Mouse (Mus musculus): ENCODE data around the gene Trpm5.

Gene Trpm5

GRCm38 (mm10) chr7:143106062-143106461, 11.6 kb upstream of the Trpm5 start, which contains the start of gene Kcnq1:
TSS of gene Kcnq1 (plus strand) at chr7:143106362.
- DNase-seq (ENCODE audit: low spot score in 2 of 2), result no peak

DNA sequence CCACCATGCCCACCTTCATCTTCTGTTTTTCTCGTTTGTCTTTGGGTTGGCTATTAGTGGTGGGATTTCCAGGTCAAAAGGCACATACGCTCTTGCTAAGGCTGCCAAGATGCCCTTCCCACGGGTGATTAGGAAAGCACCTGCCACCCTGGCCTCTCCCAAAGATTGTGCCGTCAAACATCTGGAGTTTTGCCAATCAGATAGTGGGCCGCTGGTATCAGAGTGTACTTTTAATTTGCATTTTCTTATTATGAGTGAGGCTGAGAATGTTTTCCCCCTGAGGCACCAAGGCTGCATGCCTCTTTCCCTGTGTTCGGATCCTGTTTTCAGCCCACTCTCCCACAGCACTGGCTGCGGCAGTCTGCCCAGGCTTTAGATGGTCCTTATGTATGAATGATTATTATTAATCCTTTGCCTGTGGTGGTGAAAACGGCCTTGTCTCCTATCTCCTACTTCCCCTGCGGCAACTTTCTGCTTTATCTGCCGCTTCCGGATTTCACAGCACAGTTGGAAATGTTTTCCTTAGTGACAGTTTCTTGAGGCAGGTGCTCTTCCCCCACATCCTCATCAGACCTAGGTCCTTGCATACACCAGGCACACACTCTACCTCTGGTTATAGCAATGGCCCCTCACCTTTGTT, 10.9 kb upstream of the Trpm5 start:
- no peak for DNase-seq (ENCODE audit: low spot score in 2 of 2)

DNA sequence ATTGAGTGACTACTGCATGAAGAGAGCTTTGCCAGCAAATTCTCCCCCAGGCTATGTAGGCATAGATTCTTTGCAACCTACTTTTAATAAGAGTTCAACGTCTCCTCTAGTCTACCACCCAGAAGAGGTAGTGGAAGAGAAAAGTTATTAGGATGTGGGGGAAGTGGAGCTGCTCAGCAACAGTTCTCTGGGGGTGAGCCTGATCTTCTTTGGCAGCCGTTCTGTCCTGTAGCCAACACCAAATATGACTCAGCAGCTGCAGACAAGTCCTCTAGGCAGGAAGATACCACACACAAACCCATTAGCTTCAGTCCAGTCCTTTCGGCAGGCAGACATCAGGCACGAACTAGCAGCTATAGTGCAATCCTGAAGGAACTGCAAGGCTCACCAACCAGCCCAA, 6.3 kb upstream of the Trpm5 start:
- DNase-seq (ENCODE audit: low spot score in 2 of 2), result peak; percentile 19 to 26

DNA sequence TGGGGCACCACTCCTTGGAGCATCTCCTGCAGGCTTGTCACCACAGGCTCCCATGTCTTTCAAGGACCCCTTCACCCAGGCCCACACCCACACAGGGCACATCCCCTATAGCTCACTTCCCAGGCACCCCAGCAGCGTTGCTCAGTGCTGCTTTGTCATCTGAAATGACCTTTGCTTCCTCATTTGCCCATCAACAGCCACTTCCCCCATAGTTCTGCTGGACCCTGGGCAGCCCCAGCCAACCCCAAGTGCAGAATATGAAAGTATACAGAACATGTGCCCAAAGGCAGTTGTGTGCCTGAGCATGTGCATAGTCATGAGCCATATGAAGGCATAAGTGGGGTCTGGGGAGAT, 1.1 kb upstream of the Trpm5 start:
- DNase-seq (ENCODE audit: low spot score in 2 of 2), result no peak

GRCm38 (mm10) chr7:143093847-143094246, 595 bp downstream of the Trpm5 start:
- no peak for DNase-seq (ENCODE audit: low spot score in 2 of 2)

DNA sequence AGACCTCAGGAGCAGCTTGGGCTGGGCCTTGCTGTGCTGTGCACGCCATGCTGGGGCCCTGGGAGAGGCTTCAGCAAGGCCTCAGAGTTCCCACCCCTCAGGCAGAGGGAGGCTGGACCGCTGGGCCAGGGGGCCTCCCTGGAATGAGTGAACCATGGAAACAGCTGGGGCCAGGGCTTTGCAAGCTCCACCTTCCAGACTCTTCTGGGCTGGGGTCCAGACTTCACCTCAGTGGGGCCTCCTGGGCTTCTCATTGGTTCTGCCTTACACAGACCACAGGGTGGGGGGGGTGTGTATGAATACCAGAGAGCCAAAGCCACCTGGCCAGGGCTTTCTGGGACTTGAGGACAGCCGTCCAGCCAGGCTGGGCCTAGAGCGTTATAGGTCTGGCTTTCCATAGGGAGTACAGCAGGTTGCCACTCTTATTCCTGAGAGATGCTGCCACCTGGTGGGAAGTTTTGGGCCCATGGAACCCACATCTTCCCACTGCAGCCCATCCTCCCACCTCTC, 7.3 kb downstream of the Trpm5 start:
- DNase-seq (ENCODE audit: low spot score in 2 of 2), result no peak

DNA sequence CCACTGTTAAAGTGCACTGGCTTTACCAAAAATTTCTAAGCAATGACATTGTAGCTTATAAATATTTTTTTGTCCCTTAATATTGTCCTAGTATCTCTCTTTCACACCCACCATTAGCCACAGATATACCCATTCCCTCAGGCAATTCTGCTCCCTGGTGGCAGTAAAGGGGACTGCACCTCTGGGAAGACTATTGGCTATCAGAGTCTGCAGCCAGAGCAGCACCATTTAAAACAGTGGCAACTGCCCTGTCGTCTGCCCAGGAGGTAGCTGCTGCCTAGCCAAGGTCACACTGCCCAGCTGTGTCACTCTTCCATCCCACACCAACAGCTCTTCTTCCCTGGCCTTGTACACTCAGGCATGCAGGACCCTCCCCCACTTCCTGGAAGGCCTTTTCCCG, 8.1 kb downstream of the Trpm5 start:
- DNase-seq (ENCODE audit: low spot score in 2 of 2), result peak; percentile 26 to 42

DNA sequence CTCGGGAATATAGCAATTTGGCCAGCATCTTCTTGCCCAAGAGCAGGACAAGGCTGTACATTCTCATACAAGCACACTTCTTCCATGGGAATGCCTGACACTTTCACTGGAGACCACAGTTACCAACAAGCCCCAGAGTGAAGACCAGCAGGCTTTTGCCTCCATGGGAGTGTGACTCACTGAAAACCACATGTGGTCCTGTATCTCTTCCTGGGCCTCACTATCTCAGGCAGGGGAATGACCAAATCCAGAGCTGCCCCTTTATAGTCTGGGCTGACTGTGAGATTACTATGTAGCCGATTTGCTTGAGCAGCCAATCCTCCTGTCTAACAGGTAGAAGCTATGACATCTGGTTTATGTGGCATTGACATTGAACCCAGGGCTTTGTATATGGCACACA, 10.7 kb downstream of the Trpm5 start:
- DNase-seq (ENCODE audit: low spot score in 2 of 2), result no peak

DNA sequence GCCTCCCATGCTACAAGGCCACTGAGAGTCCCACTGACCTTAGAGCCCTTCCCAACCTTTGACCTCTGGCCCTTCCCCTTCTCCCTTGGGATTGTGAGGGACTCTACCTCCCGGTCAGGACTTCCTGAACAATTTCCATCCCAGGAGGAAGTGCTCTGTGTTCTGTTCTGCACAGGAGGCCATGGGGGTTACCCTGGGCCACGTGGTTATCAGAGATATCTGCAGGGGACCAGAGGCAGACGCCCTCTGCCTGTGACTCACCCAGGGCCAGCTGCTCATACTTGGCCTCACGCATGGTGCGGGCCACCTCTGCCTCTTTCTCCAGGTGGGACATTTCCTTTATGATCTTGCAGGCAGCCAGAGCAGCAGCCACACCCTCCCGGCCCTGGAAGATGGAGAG, 12.4 kb downstream of the Trpm5 start:
- DNase-seq (ENCODE audit: low spot score in 2 of 2), result no peak

GRCm38 (mm10) chr7:143077351-143077750, 17.1 kb downstream of the Trpm5 start:
- no peak for DNase-seq (ENCODE audit: low spot score in 2 of 2)

GRCm38 (mm10) chr7:143075394-143075793, 19.0 kb downstream of the Trpm5 start:
- DNase-seq (ENCODE audit: low spot score in 2 of 2), result no peak

GRCm38 (mm10) chr7:143073086-143073485, 21.4 kb downstream of the Trpm5 start:
- peak; percentile 34 to 36 for DNase-seq (ENCODE audit: low spot score in 2 of 2)

DNA sequence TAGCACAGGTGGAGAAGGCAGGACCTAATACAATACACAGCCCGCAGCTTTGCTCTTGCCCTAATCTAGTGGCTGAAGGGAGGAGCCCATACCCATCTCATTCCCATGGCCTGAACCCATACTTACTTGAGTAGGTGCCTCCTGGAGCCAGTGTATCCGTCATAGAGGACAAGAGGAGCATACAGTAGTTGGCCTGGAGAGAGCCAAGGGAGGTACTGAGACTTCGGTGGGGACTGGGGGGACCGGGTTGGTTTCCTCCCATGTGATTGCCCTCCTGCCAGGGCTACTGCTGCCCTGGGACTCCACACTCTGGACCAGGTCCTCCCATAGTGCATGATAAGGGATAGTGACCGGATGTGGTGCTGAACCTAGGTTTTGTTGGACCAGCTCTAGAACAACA, 21.8 kb downstream of the Trpm5 start:
- no peak for DNase-seq (ENCODE audit: low spot score in 2 of 2)

- DNase-seq (ENCODE audit: low spot score in 2 of 2), result no peak
Measured at GRCm38 (mm10) chr7:143070506-143071070, 23.9 kb downstream of the Trpm5 start.

- no peak for DNase-seq (ENCODE audit: low spot score in 2 of 2)
Measured at GRCm38 (mm10) chr7:143069751-143070400, 24.6 kb downstream of the Trpm5 start.

- DNase-seq (ENCODE audit: low spot score in 2 of 2), result peak; percentile 98 to 99
Measured at GRCm38 (mm10) chr7:143068882-143069591, 25.4 kb downstream of the Trpm5 start, which contains the start of gene Tssc4. TSS of gene Tssc4 (plus strand) at chr7:143069249.

DNA sequence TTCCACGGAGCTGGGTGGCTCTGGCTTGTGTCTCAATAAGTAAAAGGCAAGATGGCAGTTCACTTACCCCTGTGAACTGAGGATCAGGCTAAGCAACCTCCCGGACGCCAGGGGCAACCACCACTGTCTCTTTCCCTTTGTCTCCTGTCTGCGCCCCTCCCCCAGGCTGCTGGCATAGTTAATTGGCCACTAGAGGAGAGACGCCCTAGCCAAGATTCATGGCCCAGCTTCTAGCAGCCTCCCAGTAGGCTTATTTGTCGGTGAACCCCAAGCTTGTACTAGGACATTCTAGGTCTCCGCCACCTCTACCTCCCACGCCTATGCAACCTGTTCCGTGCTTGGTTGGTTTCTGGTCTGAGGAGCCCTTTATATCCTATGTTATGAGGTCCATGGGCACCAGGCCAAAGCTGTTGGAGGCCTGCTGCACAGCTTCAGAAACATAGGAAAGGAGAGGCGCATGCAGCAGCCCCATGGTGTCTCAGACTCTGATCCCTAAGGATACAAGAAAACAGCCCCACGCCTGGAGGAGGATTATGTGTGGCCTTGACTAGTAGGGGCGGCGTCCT, 26.0 kb downstream of the Trpm5 start:
- peak in 1 of 2 experiments; percentile 33 for DNase-seq (ENCODE audit: low spot score in 2 of 2)

DNA sequence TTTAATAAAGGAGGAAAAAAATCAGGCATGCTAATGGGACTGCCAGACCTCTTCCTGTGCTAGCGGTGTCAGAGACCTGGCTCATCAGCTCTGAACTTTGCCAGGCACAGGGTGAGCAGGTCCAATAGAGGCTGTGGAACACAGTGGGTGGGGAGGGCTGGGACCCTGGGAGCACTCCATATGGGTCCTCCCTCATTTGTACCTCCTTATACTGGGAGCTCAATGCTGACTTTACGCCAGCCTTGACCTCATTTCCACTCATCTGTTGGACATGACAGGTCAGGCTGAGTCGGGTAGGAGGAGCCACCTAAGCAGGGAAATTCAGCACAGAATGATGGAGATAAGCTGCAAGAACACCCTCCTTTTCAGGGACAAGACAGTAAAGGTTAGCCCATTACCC, 26.5 kb downstream of the Trpm5 start:
- no peak for DNase-seq (ENCODE audit: low spot score in 2 of 2)

- DNase-seq (ENCODE audit: low spot score in 2 of 2), result no peak
Measured at GRCm38 (mm10) chr7:143067469-143067868, 27.0 kb downstream of the Trpm5 start.

DNA sequence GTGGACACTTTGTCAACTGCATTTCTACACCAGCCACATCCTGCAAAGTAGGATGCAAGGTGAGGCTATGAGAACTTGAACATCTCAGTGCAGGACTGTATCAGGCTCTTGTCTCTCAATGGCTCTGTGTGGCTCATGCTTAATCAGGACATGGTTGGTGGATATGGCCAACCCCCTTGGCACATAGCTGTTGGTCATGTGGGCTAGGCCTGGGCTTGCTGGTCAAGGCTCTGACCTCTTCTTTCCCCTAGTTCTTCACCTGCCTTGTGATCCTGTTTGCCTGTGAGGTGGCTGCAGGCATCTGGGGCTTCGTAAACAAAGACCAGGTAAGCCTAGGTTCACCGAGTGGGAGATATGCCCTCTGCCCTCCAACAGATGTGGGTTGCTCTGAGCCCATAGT, 28.8 kb downstream of the Trpm5 start:
- no peak for DNase-seq (ENCODE audit: low spot score in 2 of 2)

- DNase-seq (ENCODE audit: low spot score in 2 of 2), result peak in 1 of 2 experiments; percentile 38
Measured at GRCm38 (mm10) chr7:143064226-143064625, 30.2 kb downstream of the Trpm5 start.

GRCm38 (mm10) chr7:143062704-143063103, 31.7 kb downstream of the Trpm5 start:
- DNase-seq (ENCODE audit: low spot score in 2 of 2), result no peak

Data from frontal cortex, postnatal 36 days (tissue).